Mouse (Mus musculus): ENCODE measurements around the gene Orai2.

GRCm38 (mm10) chr5:136181197-136181596, 10.7 kb upstream of the Orai2 start:
- no peak for TF ChIP-seq POLR2A (IDR thresholded peaks at IDR 0.05; ENCODE audit: borderline replicate concordance, low read depth, low read length)
- TF ChIP-seq CTCF (IDR thresholded peaks at IDR 0.05; ENCODE audit: low read depth, low read length): no peak

All from bone marrow macrophage, adult 2 months (primary cell).